Mouse (Mus musculus) cerebral cortex, adult 2 months (tissue): ENCODE measurements around the gene Yjefn3.

Experiments
- WGBS: fragments of 180-500 bp; shearing (Covaris S2); methylation state at CpG from one replicate; pipeline ENCODE4 v1.1.7; 2018; 5-methylcytosine and 5-hydroxymethylcytosine counted together

Gene Yjefn3

DNA sequence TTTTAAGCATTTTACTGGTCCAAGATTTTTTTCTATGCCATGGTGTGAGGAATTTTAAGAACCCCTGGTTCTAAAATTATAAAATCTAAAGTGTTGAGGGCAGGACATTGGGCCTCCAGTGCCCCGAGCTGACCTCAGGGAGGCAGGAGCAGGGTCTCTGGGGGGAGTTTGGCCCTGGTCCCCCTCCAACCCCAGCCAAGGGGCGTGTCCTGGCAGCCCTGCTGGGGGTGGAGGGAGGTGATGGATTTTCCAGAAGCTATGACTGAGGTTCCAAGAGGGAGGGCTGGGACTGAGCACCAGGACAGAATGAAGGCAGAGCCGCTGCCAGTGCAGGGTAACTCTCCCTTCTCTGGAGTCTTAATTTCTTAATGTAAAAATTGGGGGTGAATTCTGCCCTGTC is 24.5 kb downstream of the Yjefn3 start:
- WGBS = 57% methylated on average over 3 of the region's 3 CpGs

DNA sequence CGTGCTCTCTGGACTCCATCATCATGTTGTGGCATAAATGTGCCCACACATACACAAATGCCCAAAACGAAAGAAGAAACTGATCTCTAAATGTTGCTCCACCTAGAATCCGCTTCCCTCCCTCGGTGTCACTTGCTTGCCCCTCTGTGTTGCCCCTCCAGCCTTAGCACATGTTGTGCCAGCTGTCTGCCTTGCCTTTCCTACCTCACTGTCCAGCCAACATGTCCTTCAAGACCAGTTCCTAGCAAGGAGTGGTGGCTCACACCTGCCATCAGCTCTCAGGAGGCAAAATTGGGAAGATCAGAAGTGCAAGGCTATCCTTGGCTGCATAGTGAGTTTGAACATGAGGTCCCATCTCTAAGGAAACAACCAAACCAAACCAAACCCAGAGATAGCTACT is 25.1 kb downstream of the Yjefn3 start:
- WGBS = 76% methylated on average over 4 of the region's 4 CpGs

DNA sequence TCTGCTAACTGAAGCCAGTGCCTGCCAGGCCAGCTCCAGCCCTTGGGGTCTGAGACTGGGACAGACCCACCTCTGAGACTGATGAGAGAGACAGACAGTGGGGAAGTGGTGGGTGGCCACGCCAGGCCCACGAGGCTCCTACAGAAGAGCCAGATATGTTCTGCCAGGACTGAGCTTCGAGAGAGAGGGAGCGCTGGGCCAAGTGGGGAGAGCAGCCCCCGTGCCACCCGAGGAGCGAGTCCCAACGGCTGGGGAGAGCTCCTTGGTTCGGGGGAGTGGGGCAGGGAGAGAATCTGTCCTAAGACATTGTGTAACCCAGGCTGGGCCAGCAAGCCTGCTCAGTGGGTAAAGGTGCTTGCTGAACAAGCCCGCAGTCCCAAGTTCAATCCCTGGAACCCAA is 25.5 kb downstream of the Yjefn3 start:
- 69% methylated on average over 10 of the region's 10 CpGs for WGBS

DNA sequence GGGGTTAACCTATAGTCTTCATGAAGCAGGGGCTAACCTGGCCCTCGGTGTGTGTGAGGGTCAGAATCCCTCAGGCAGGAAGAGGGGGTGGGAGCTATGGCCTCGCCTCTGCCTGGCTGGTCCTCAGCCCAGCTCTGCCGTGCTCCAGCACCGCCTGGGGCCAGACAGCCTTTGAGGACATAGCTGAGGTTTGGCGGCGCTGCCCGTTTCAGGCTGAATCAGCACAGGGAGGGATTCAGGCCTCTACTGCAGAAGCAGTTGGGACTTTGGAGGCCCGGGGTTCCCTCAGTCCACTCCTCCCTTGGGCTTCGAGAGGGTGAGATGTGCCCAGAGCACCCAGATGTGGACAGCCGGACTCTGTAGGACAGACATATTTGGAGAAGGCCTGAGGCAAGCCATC is 26.4 kb downstream of the Yjefn3 start:
- 60% methylated on average over 10 of the region's 10 CpGs for WGBS

DNA sequence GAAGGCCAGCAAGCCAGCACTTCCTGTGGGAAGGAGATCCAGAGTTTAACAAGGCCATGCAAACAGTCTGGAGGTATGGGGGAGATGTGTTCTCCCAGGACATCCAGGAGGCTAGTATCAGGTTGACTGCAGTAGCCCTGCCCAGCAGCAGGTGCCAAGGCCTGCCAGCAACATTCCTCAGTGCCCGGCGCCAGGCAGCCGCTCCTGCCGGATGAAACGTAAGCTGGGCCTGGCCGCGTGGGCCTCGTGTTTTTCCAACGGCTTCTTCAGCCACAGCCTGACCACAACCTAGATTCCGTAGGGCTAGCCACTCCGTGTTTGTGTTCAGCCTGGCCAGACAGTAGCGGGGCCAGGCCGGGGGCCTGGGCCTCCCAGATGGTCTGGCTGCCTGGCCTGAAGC is 27.9 kb downstream of the Yjefn3 start:
- WGBS = 82% methylated on average over 13 of the region's 13 CpGs

DNA sequence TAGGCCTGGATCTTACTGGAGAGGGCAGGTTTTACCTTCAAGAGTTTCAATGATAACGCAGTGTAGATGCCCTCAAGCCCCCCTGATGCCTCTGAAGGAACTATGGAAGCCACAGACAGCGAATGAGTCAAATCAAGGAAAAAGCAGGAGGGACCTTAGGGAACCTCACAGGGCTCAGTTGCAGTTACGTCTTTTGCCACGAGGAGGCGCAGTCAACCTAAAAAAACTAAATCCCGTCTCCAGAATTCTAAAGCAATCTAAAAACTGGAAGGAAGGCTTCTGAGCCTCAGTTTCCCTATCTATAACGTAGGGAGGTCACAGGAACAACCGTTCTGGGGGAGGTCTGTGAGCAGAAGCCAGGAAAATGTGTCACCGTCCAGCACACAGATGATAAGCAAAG is 28.4 kb downstream of the Yjefn3 start:
- WGBS = 15% methylated on average over 9 of the region's 9 CpGs

DNA sequence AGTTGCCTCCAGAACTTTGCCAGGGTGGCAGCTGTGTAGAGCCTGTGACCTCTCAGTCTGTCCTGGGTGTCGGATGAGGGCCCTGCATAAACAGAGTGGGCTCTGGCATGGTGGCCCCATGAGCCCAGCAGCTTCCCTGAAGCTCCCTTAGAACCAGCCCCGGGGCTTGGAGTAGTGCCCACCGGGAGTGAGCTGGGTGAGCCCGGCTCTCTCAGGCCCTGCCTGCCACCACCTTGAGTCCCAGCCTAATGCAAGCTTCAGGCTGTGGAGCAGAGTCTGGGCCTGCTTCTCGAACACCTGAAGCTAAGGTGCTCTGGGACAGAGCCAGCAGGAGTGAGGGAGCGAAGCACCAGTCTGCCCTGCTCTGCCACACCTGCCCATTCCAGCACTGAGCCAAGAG is 31.6 kb downstream of the Yjefn3 start:
- 81% methylated on average over 6 of the region's 6 CpGs for WGBS

DNA sequence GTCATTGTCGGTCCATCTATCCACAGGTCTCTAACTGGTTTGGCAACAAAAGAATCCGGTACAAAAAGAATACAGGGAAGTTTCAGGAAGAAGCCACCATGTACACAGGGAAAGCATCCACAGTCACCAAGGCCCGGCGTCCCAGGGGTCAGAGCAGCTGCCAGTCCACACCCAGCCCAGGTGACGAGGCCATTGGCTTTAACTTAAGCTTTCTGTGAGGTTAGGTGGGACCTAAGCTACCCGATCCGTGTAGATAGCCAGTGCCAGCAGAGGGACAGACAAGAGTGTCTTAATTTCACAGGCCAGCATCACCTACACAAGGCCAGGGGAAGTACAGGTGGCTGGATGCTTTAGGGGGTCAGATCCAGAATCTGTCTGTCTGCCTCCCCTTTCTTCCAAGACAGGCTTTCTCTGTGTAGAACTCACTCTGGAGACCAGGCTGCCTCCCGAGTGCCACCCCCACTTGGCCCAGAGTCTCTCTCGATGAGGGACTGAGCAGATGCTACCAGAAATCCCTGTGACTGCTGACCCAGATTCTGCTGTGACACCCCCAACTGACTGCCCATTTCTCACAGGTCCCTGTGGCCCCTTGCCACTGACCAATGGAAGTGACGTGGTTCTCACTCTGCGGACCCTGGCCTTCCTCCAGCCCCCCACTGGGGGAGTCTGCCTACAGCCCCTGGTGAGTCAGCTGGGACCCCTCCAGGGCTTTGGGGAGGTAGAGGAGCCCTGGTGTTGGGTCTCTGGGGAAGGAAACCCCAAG is 32.3 kb downstream of the Yjefn3 start:
- WGBS = 72% methylated on average over 11 of the region's 11 CpGs

DNA sequence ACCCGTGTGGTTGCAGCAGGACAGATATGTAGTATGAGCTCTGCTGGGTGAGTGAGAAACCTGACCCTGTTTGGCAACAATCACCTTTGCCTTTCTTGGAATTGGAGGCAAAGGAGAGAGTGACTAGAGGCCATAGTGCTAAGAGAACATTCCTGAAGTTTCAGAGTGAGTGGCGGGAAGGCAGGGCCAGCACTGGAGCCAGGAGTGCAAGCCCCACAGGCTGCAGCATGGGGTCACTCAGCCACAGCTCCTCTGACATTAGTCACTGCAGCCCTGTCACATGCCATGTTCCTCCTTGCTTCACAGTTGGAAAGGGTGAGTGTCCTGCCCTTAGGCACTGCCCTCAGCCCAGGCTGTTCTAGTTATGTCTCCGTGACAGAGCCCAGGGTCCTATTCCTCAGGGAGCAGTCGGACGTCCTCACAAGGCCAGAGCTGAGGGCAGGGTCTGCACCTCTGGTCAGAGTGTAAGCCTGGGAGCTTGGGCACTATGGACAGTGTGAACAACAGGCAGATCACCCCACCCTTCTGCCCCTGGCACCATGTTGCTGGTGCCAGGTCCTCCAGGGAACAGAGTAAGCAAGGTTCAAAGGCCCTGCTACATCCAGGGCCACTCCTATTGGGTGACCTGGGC is 34.7 kb downstream of the Yjefn3 start:
- 84% methylated on average over 5 of the region's 5 CpGs for WGBS

DNA sequence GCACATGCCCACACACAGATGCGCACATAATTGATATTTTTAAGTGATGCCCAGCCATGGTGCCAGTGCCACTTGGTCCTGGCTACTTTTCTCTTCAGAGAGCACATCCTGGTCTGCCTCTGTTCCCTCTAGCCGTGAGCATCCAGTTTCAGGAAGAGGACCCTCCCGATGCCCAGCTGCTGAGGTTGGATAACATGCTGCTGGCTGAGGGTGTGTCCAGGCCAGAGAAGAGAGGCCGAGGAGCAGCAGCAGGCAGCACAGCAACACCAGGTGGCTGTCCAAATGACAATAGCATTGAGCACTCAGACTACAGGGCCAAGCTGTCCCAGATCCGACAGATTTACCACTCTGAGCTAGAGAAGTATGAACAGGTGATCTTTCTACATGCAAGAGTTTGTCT is 38.3 kb downstream of the Yjefn3 start:
- 70% methylated on average over 5 of the region's 5 CpGs for WGBS

DNA sequence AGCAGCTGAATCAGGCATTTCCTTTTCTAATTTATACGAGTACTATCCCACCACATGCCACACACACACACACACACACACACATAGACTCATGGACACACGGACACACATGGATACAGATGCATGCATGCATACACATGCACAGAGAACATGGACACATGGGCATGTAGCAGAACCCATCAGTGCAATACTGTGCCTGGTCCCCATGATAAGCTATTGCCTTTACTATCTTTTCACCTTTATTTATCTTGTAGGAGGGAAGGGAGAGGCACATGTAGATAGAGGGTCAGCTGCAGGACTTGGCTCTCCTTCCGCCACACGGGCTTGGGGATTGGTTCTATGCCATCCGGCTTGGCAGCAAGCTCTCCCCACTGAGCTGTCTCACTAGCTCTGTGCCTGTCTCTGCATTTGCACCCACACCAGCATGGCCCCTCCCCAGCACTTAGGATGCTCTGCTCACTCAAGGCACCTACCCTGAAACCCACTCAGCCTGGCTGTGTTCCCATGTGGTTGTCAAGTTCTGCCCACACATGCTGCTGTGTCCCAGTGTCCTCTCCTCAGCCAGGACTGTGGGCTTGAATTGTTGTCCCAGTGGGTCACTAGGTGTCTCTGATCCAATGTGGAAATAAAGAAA is 39.0 kb downstream of the Yjefn3 start:
- WGBS = 51% methylated on average over 5 of the region's 5 CpGs

DNA sequence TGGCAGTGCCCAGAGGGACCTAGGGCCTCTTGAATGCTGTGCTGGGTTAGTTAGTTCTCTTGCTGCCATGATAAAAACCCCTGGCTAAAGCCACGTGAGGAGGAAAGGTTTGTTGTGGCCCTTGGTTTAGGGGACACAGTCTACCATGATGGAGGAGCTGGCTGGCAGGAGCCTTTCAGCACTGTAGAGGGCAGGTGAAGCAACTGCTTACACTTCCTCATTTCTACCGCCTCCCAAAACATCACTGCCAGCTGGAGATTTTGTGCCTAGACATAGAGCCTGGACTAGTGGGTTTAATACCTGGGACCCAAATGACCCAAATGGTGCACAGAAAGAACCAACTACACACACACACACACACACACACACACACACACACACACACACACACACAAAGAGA is 41.3 kb downstream of the Yjefn3 start:
- WGBS = 91% methylated on average over 2 of the region's 2 CpGs

DNA sequence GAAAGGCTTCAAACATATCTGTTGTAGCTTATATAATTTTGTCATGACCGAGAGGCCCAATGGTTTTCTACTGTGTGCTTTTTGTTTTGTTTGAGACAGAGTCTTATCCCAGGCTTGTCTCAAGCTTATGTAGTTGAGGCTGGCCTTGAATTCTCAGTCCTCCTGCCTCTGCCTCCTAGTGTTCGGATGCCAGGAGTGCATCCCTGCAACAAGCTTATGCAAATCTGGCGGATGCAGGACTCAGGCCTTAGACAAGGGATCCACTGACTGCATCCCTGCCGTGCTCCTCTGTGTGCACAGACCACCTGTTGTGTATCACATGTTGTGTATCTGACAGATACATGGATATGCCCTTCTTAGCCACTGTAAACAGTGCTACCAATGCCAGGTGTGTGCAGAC is 41.7 kb downstream of the Yjefn3 start:
- WGBS = 74% methylated on average over 4 of the region's 4 CpGs

DNA sequence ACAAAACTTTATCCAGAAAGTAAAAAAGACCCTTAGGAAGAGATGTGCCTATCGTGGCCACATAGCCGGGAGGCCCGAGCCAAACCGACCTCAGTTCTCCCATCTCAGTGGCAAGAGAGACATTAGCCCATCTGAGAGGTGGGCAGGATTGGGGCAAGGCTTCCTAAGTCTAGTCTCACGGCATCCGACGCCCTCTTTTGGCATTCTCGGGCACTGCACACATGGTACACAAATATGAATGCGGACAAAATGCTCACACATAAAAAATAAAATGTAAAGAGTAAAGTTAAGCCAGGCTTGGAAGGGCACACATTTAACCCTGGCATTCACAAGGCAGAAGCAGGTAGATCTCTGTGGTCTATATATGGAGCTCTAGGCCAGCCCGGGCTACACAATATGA is 48.6 kb downstream of the Yjefn3 start:
- 95% methylated on average over 10 of the region's 10 CpGs for WGBS

DNA sequence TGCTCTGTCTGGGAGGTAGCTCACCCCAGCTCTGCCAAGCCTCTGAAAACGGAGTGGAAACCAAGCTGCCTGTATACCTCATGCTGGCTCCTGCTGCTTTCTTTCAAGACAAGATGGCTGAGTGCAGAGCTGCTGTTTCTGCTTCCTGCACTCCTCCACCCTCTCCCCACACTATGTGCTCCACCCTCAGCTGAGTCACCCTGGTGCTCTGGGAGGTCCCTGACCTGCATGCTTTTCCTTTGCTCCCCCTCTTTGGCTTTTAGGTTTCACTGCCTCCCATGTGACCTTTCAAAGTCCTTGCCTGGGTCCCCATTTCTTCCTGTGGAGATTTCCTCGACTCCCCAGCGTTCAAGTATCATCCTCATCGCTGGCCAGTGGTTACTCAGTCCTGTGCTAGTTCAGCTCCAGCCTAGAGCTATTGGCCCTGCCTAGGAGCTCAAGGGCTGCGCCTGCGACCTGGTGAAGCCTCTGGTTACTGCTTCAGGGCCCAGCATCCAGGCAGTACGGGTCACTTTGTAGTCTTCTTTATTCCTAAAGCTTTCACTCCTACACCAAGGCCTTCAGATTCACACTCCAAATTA is 51.5 kb downstream of the Yjefn3 start:
- 81% methylated on average over 7 of the region's 7 CpGs for WGBS

DNA sequence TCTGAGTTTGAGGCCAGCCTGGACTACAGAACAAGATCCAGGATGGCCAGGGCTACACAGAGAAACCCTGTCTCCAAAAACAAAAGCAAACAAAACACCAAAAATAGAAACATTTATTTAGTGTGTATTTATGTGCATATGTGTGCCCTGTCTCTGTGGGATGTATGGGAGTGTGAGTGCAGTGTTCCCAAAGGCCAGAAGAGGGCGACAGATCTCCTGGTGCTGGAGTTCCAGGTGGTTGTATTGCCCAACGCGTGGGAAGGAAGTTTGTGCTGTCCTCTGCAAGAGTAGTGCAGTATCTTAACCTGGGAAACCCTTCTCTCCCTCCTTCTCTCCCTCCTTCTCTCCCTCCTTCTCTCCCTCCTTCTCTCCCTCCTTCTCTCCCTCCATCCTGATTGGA is 52.6 kb downstream of the Yjefn3 start:
- WGBS = 48% methylated on average over 3 of the region's 3 CpGs

DNA sequence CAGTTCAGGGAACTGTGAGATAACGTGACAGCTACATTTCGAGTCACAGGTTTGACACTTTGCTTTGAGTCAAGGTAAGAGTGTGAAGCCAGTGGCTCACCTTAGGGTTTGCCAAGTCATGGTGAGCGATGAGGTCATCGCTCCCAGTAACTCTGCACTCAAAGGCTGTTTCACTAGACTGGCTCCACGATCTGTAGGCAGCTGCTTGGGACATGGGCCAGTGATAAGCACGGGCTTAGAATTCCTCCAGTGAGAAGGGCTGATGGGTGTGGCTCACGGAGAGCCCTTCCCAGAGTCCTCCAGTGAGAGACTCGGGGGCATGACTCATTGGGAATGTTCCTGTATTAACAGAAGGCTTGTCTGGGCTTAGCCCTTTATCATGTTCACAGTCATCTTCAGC is 53.6 kb downstream of the Yjefn3 start:
- WGBS = 82% methylated on average over 8 of the region's 8 CpGs

DNA sequence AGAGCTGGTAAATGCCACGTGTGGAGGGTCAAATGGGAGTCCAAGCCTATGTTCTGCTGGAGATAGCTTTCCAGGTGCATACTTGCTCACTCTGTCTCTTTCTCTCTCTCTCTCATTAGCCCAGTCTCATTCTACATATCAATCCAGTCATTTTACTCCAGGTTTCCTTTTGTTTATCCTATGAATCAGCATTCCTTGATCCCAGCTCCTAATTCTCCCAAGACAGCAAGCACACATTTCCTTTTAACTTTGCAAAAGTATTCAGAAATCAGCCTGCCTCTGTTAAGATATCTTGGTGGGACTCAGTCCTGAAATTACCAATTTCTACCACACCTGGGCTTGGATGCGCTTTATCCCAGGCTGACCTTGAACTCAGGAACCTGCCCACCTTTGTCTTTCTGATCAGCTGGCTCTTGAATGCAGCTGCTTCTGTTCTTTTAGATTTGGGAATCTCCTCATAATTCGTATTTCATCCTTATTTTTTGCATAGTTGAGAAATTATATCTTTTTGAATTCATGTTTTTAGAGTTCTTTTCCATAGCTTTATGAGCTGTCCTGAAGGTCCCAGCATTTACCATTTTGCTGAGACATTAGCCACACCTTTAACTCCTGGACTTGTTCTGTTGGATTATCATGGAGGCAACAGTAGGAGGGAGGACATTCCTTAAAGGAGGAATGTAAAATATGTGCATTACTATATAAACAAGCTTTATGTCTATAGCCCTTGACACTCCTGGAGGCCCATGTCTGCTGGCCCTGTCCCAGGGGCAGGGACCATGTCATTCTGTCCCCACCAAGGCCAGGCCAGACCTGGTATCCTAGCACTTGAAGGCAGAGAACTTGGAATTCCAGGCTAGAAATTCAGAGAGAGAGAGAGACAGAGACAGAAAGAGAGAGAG is 55.1 kb downstream of the Yjefn3 start:
- 83% methylated on average over 3 of the region's 3 CpGs for WGBS
